Mouse (Mus musculus): ENCODE results near the gene Mphosph10. TPM values are rescaled to one million over a fixed set of nuclear protein-coding genes. Genes with fewer than 3 reads are reported as not detected.

Mphosph10 gene
- polyA plus RNA-seq (2012; rRNA removed), result 0.16 and 0.43 TPM in 2 replicates

GRCm38 (mm10) chr7:64392122-64392818 is at the start of gene Mphosph10, which contains the start of gene Mcee:
TSS of gene Mphosph10 (minus strand) at chr7:64392268.
TSS of gene Mcee (plus strand) at chr7:64392607.

DNA sequence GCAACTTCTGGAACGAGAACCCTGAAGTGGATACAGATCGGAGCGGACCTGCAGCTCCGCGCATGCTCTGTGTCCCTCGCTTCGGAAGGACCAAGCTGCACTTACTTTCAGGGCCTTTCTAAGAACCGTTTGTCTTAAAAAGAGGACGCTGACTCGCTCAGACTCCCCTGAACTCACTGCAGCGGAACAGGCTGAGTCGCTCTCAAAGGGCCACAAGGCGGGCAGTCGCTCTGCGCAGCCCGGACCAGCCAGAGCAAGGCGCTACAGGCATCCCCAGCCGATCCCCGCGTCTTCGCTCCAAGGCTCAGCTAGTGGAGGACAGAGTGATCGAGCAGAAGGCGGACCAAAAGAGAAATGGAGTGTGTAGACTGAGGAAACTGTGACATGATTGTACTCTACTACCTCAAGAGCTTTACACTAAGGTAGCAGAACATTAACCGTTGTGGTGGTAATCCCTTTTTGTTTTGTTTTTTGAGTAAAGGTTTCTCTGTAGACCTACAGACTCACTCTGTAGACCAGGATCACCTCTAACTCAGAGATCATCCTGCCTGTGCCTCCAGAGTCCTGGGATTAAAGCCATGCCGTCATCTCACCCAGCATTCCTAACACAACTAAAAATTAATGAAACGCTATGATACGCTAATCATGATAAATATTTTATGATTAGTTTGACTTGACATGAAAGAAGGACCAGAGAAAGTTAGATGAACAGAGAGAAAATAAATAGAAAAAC is 18.1 kb downstream of the Mphosph10 start, which contains the start of gene Fan1:
Gene Fan1 (minus strand): TSS at position 266 of the 733 bp plus-strand sequence.

Other genes with a start within 250 kb of the Mphosph10 start
- 0.05 TPM in 1 of 2 replicates, not detected in the other for gene Trpm1, start 238.4 kb downstream of the Mphosph10 start, polyA plus RNA-seq (2012; rRNA removed)
- gene Mtmr10, start 104.6 kb downstream of the Mphosph10 start, polyA plus RNA-seq (2012; rRNA removed), result 3.3 and 4.1 TPM in 2 replicates
- gene Fan1, start 18.2 kb downstream of the Mphosph10 start, polyA plus RNA-seq (2012; rRNA removed), result 2.9 and 3.1 TPM in 2 replicates
- 19.7 and 27.0 TPM in 2 replicates for gene Mcee, start 339 bp upstream of the Mphosph10 start, polyA plus RNA-seq (2012; rRNA removed)
- 3.1 and 4.8 TPM in 2 replicates for gene Apba2, start 109.4 kb upstream of the Mphosph10 start, polyA plus RNA-seq (2012; rRNA removed)

All from colon, adult 2 months (tissue).